Mouse (Mus musculus) MEL (cell line): ENCODE measurements around the gene Pacsin2. TPM values are rescaled to one million over a fixed set of nuclear protein-coding genes. Genes with fewer than 3 reads are reported as not detected.

Experiments used
- DNase-seq: peaks from one replicate; pipeline ENCODE4 v3.0.0; 2011; ENCODE audit warnings: low read depth, low spot score
- H3K27ac ChIP-seq: 2 replicates; pipeline ENCODE4 v1.5.1; 2012; ENCODE audit warnings: low read depth, mild to moderate bottlenecking, control low read depth, low read length, moderate library complexity; ENCODE audit not compliant: control insufficient read depth
- H3K27me3 ChIP-seq, 2 experiments: fragments of 150-350 bp in 1 of 2; sonication (generic) in 1 of 2; 2 replicates each; pipeline ENCODE4 v1.6.1; 2012; ENCODE audit warnings: low read length in 2 of 2, mild to moderate bottlenecking in 2 of 2, improper control_type of control experiment in 1 of 2, moderate library complexity in 1 of 2; ENCODE audit not compliant: insufficient read depth in 2 of 2, control insufficient read depth in 1 of 2
- H3K36me3 ChIP-seq, 2 experiments: 2 replicates each; pipeline ENCODE4 v1.6.1; 2012 to 2014; ENCODE audit warnings: low read length in 2 of 2, improper control_type of control experiment in 1 of 2, inconsistent platforms in 1 of 2, mild to moderate bottlenecking in 1 of 2; ENCODE audit not compliant: insufficient read depth in 2 of 2, control insufficient read depth in 1 of 2
- H3K4me1 ChIP-seq, 2 experiments: fragments of 150-350 bp in 1 of 2; sonication (generic) in 1 of 2; 2 replicates each; pipeline ENCODE4 v1.6.1; 2012; ENCODE audit warnings: low read length in 2 of 2, improper control_type of control experiment in 1 of 2, mild to moderate bottlenecking in 1 of 2; ENCODE audit not compliant: insufficient read depth in 2 of 2, control insufficient read depth in 1 of 2
- H3K4me3 ChIP-seq, 2 experiments: fragments of 150-350 bp in 1 of 2; sonication (generic) in 1 of 2; 2 replicates each; pipeline ENCODE4 v1.5.1; 2012; ENCODE audit warnings: low read depth in 2 of 2, low read length in 2 of 2, mild to moderate bottlenecking in 2 of 2, moderate library complexity in 2 of 2, control low read depth in 1 of 2, improper control_type of control experiment in 1 of 2; ENCODE audit not compliant: control insufficient read depth in 1 of 2, insufficient read depth in 1 of 2
- H3K79me2 ChIP-seq: 2 replicates; pipeline ENCODE4 v1.6.1; 2012; ENCODE audit warnings: mild to moderate bottlenecking, low read length, moderate library complexity; ENCODE audit not compliant: control insufficient read depth, poor library complexity, insufficient read depth
- H3K9ac ChIP-seq: 2 replicates; pipeline ENCODE4 v1.6.1; 2012; ENCODE audit warnings: low read depth, mild to moderate bottlenecking, control low read depth, low read length, moderate library complexity; ENCODE audit not compliant: control insufficient read depth, poor library complexity, severe bottlenecking
- H3K9me3 ChIP-seq: fragments of 150-350 bp; sonication (generic); replicated peaks from 2 replicates; pipeline ENCODE4 v1.6.1; 2012; ENCODE audit warnings: mild to moderate bottlenecking, low read length, improper control_type of control experiment, moderate library complexity; ENCODE audit not compliant: insufficient read depth
- BHLHE40 ChIP-seq: IDR thresholded peaks from 2 replicates; pipeline ENCODE4 v1.6.1; 2012; ENCODE audit warnings: low read depth, mild to moderate bottlenecking, inconsistent platforms, low read length, improper control_type of control experiment, borderline replicate concordance
- CTCF ChIP-seq, 3 experiments: IDR thresholded peaks in 2 of 3; conservative IDR thresholded peaks in 1 of 3; 2 replicates each; pipeline ENCODE4 v1.5.1; 2011 to 2012; ENCODE audit warnings: low read length in 3 of 3, low read depth in 2 of 3, mild to moderate bottlenecking in 2 of 3, improper control_type of control experiment in 1 of 3, inconsistent platforms in 1 of 3, mixed read lengths in 1 of 3, moderate library complexity in 1 of 3; ENCODE audit not compliant: control insufficient read depth in 1 of 3, insufficient read depth in 1 of 3, poor library complexity in 1 of 3, severe bottlenecking in 1 of 3
- E2F4 ChIP-seq: IDR thresholded peaks from 2 replicates; pipeline ENCODE4 v1.6.1; 2011; ENCODE audit warnings: low read depth, low read length, improper control_type of control experiment, borderline replicate concordance
- ELF1 ChIP-seq: IDR thresholded peaks from 2 replicates; pipeline ENCODE4 v1.6.1; 2014; ENCODE audit warnings: low read depth, mild to moderate bottlenecking, inconsistent platforms, low read length, improper control_type of control experiment, moderate library complexity
- EP300 ChIP-seq, 2 experiments: IDR thresholded peaks; 2 replicates each; pipeline ENCODE4 v1.6.1; 2011; ENCODE audit warnings: improper control_type of control experiment in 2 of 2, low read length in 2 of 2, low read depth in 1 of 2, mild to moderate bottlenecking in 1 of 2
- ETS1 ChIP-seq: IDR thresholded peaks from 2 replicates; pipeline ENCODE4 v1.6.1; 2012; ENCODE audit warnings: low read depth, mild to moderate bottlenecking, inconsistent platforms, low read length, improper control_type of control experiment, moderate library complexity
- GABPA ChIP-seq: IDR thresholded peaks from 2 replicates; pipeline ENCODE4 v1.6.1; 2012; ENCODE audit warnings: low read depth, mild to moderate bottlenecking, inconsistent platforms, low read length, improper control_type of control experiment, moderate library complexity
- GATA1 ChIP-seq: IDR thresholded peaks from 2 replicates; pipeline ENCODE4 v1.6.1; 2011; ENCODE audit warnings: low read depth, low read length, improper control_type of control experiment
- MAFK ChIP-seq: IDR thresholded peaks from 2 replicates; pipeline ENCODE4 v1.6.1; 2011; ENCODE audit warnings: low read depth, mild to moderate bottlenecking, low read length, improper control_type of control experiment, borderline replicate concordance
- MAX ChIP-seq: IDR thresholded peaks from 2 replicates; pipeline ENCODE4 v1.6.1; 2011; ENCODE audit warnings: low read length, improper control_type of control experiment
- MAZ ChIP-seq: IDR thresholded peaks from 2 replicates; pipeline ENCODE4 v1.6.1; 2012; ENCODE audit warnings: low read depth, mild to moderate bottlenecking, inconsistent platforms, low read length, improper control_type of control experiment
- MXI1 ChIP-seq: IDR thresholded peaks from 2 replicates; pipeline ENCODE4 v1.6.1; 2011; ENCODE audit warnings: mild to moderate bottlenecking, low read depth, low read length, improper control_type of control experiment
- MYB ChIP-seq: IDR thresholded peaks from 2 replicates; pipeline ENCODE4 v1.6.1; 2011; ENCODE audit warnings: mild to moderate bottlenecking, low read depth, low read length, improper control_type of control experiment
- NELFE ChIP-seq: IDR thresholded peaks from 2 replicates; pipeline ENCODE4 v1.6.1; 2011; ENCODE audit warnings: low read depth, low read length, improper control_type of control experiment
- POLR2AphosphoS2 ChIP-seq: IDR thresholded peaks from 2 replicates; pipeline ENCODE4 v1.6.1; 2011; ENCODE audit warnings: low read length, improper control_type of control experiment
- POLR2AphosphoS5 ChIP-seq: IDR thresholded peaks from 2 replicates; pipeline ENCODE4 v1.6.1; 2012; ENCODE audit warnings: low read depth, borderline replicate concordance, mild to moderate bottlenecking, inconsistent platforms, low read length, moderate library complexity, mixed read lengths
- RCOR1 ChIP-seq: IDR thresholded peaks from 2 replicates; pipeline ENCODE4 v1.6.1; 2012; ENCODE audit warnings: low read depth, mild to moderate bottlenecking, inconsistent platforms, low read length, improper control_type of control experiment
- SIN3A ChIP-seq: IDR thresholded peaks from 2 replicates; pipeline ENCODE4 v1.6.1; 2012; ENCODE audit warnings: low read length, improper control_type of control experiment, inconsistent platforms
- TAL1 ChIP-seq: IDR thresholded peaks from 2 replicates; pipeline ENCODE4 v1.6.1; 2012; ENCODE audit warnings: mild to moderate bottlenecking, inconsistent platforms, low read length, moderate library complexity, mixed read lengths
- TCF12 ChIP-seq: IDR thresholded peaks from 2 replicates; pipeline ENCODE4 v1.6.1; 2014; ENCODE audit warnings: low read depth, mild to moderate bottlenecking, inconsistent platforms, low read length, improper control_type of control experiment, moderate library complexity
- USF1 ChIP-seq: IDR thresholded peaks from 2 replicates; pipeline ENCODE4 v1.6.1; 2014; ENCODE audit warnings: low read depth, mild to moderate bottlenecking, inconsistent platforms, low read length, improper control_type of control experiment, moderate library complexity
- USF2 ChIP-seq, 2 experiments: IDR thresholded peaks; 2 replicates each; pipeline ENCODE4 v1.6.1; 2011 to 2012; ENCODE audit warnings: improper control_type of control experiment in 2 of 2, low read length in 2 of 2, borderline replicate concordance in 1 of 2, inconsistent platforms in 1 of 2, low read depth in 1 of 2, mild to moderate bottlenecking in 1 of 2; ENCODE audit not compliant: insufficient read depth in 1 of 2
- ZC3H11A ChIP-seq: IDR thresholded peaks from 2 replicates; pipeline ENCODE4 v1.6.1; 2012; ENCODE audit warnings: low read depth, mild to moderate bottlenecking, inconsistent platforms, low read length, improper control_type of control experiment
- ZMIZ1 ChIP-seq: IDR thresholded peaks from 2 replicates; pipeline ENCODE4 v1.6.1; 2012; ENCODE audit warnings: low read depth, mild to moderate bottlenecking, inconsistent platforms, low read length, improper control_type of control experiment, moderate library complexity
- polyA plus RNA-seq, 2 experiments: library from polyadenylated mRNA; stranded (reverse) in 1 of 2; unstranded in 1 of 2; fragments of >175 nt in 1 of 2; fragments of >200 nt in 1 of 2; gene quantifications; 2 replicates each; pipeline versions ENCODE4 v1.2.1 to v1.2.4; 2012; ENCODE audit warnings: low replicate concordance in 2 of 2, low read depth in 1 of 2; ENCODE audit not compliant: insufficient read length in 2 of 2, insufficient read depth in 1 of 2, missing spikeins in 1 of 2
- total RNA-seq: library from RNA; depleted of rRNA; stranded (reverse); fragments of 300-350 nt; gene quantifications from 2 replicates; pipeline ENCODE4 v1.2.3, GENCODE M21; 2012

The Pacsin2 gene
- total and polyA plus RNA-seq, 3 experiments = 58.7 to 425 (median 103) TPM

DNA sequence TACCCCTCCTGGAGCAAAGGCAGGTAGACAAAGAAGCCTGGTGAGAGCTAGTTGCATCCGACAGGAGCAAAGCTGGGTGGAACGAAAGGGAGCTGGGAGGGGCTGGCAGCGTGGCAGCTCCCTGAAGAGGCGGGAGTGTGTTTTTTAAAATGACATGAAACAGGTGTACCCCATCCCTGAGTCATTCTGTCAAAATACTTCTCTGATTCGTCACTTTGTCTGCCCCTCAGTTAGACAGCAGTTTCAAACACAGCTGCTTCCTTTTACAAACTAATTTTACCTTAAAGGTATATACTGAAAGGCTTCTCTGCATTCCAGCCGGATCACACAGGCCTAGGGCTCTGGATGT, 30.1 kb upstream of the Pacsin2 start:
- Histone ChIP-seq H3K36me3 (peaks cover 0 to 25% of the 10 kb centered on the region in 2 experiments; a peak in 2 of 4 replicates), H3K9me3 (no peaks in the 10 kb centered on the region), H3K27ac (peak overlapping the region; percentile 45), H3K4me1 (peaks cover 19 to 40% of the 10 kb centered on the region in 2 experiments), H3K79me2 (no peaks in the 10 kb centered on the region), H3K27me3 (no peaks in the 10 kb centered on the region), H3K4me3 (no peak overlapping the region), H3K9ac (peak overlapping the region; percentile 2; the same call in 1 of the 2 replicates)
- 0 out of 2 replicates have a peak, but pooled peaks have one; percentile 20 for TF ChIP-seq MXI1
- TF ChIP-seq BHLHE40 = no peak
- no peak for DNase-seq

DNA sequence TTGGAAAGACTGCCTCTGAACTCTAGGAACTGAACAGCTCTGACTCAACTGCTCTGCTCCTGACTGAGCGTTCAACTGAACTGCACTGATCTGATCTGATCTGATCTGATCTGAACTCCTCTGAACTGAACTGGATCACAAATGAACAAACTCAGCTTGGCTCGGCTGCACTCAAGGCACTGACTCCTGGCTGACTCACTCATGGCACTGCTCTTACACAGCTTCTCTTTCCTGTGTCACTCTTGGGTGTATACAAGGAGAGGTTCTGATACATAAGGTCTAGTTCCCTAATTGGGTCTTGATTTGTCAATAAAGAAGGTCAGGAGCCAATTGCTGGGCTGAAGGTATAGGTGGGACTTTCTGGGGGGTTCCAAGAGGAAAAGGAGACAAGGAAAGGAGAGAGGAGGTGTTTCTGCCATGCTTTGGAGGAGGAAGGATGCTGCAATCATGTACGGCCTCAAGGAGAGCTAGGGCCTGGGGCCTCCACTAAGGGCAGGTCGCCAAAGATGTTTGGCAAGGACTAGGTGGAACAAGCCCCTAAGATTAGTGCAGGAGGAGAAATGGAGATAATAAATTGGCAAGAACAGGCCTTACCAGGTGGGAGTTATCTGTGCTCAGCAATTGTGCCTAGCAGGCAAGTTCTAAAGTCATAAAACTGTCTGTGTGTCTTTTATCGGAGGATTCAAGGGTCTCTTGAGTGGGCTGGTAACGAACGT, 29.6 kb upstream of the Pacsin2 start:
- Histone ChIP-seq H3K27ac (peak overlapping the region; percentile 45), H3K4me1 (peaks cover 19 to 40% of the 10 kb centered on the region in 2 experiments), H3K36me3 (peaks cover 0 to 25% of the 10 kb centered on the region in 2 experiments; a peak in 3 of 4 replicates), H3K4me3 (no peak overlapping the region), H3K9me3 (no peaks in the 10 kb centered on the region), H3K9ac (peak overlapping the region; percentile 2; the same call in 1 of the 2 replicates), H3K27me3 (no peaks in the 10 kb centered on the region), H3K79me2 (no peaks in the 10 kb centered on the region)
- TF ChIP-seq RCOR1 (peak; percentile 81; the same call in 1 of the 2 replicates), ZC3H11A (no peak), MYB (peak; percentile 71), GABPA (no peak), MAZ (no peak), E2F4 (no peak), MAX (peak; percentile 3; the same call in 1 of the 2 replicates), TCF12 (peak; percentile 94), EP300 (IDR thresholded peaks at IDR 0.05; ENCODE audit: low read depth in 1 of 2, low read length in 2 of 2) (peak; percentile 89 to 92), GATA1 (peak; percentile 88), NELFE (no peak), CTCF (IDR thresholded peaks at IDR 0.05 in 2 of 3, conservative IDR thresholded peaks at IDR 0.05 in 1 of 3; ENCODE audit: control insufficient read depth in 1 of 3, insufficient read depth in 1 of 3, low read depth in 2 of 3, low read length in 3 of 3, poor library complexity in 1 of 3, severe bottlenecking in 1 of 3) (no peak), USF2 (IDR thresholded peaks at IDR 0.05; ENCODE audit: borderline replicate concordance in 1 of 2, insufficient read depth in 1 of 2, low read depth in 1 of 2, low read length in 2 of 2) (no peak), MXI1 (peak; percentile 30; the same call in 1 of the 2 replicates), ETS1 (peak; percentile 98), POLR2AphosphoS5 (no peak), ELF1 (0 out of 2 replicates have a peak, but pooled peaks have one; percentile 33), POLR2AphosphoS2 (peak; percentile 65), SIN3A (peak; percentile 46), TAL1 (peak; percentile 55), USF1 (no peak), ZMIZ1 (no peak), MAFK (peak; percentile 56; the same call in 1 of the 2 replicates)
- peak; percentile 89 for DNase-seq
